Mouse (Mus musculus) adrenal gland, postnatal 36 days (tissue): ENCODE measurements around the gene Faim2. TPM values are rescaled to one million over a fixed set of nuclear protein-coding genes. Genes with fewer than 3 reads are reported as not detected.

ENCODE experiments used
- DNase-seq, 2 experiments: peaks; one replicate each; pipeline ENCODE4 v3.0.0; 2021; ENCODE audit warnings: mixed read lengths in 1 of 2
- total RNA-seq, 2 experiments: library from RNA; stranded (reverse); gene quantifications; 2 replicates each; pipeline ENCODE4 v1.2.3; 2021

Faim2 gene
- total RNA-seq, 2 experiments from 2014 or later: 17.8 to 23.5 TPM

GRCm38 (mm10) chr15:99509840-99510239 is 18.1 kb downstream of the Faim2 start:
- no peak for DNase-seq

- DNase-seq: peak; percentile 46 to 55
Measured at GRCm38 (mm10) chr15:99505324-99506095, 22.5 kb downstream of the Faim2 start.

DNA sequence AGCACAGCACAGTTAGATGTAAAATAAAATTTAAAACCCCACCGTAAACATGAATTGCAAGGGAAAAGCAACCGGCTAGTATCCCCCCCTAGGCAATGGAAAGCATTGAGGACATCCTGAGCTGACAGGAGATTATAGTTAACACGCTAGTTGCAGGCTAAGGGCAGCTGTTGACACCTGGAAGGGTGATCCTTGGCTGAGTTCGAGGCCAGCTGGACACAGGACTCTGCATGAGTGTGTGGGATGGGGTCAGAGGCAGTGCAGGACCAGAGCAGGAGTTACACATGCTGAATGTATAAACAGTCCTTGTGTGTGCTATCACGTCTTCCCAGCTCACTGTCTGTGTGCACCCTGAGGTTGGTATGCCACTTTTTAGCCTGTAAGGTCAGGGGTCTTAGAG is 24.7 kb downstream of the Faim2 start:
- no peak for DNase-seq

DNA sequence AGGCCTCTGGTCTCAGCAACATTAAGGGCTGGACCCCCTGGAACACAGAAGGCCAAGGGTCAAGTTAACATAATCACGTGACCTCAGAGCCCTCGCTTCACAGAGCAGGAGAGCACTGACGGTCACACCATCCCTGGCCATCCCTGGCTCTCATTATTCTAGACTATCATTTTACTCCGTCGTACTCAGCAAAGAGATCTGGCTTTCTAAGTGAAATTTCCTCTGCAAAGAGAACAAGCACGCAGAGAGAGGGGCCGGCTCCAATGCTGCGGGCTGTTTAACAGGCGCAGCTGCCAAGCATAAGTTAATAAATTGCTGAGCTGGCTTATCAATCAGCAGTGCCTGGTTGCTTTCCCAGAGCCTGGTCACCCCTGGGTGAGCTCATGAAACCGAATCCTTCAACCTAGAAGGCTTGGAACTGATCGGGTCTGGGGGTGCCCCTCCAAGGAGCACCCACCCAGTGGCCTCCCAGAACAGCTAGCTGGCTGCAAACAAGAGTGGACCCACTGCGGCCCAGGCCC is 25.6 kb downstream of the Faim2 start:
- DNase-seq: peak in 1 of 2 experiments; percentile 19

DNA sequence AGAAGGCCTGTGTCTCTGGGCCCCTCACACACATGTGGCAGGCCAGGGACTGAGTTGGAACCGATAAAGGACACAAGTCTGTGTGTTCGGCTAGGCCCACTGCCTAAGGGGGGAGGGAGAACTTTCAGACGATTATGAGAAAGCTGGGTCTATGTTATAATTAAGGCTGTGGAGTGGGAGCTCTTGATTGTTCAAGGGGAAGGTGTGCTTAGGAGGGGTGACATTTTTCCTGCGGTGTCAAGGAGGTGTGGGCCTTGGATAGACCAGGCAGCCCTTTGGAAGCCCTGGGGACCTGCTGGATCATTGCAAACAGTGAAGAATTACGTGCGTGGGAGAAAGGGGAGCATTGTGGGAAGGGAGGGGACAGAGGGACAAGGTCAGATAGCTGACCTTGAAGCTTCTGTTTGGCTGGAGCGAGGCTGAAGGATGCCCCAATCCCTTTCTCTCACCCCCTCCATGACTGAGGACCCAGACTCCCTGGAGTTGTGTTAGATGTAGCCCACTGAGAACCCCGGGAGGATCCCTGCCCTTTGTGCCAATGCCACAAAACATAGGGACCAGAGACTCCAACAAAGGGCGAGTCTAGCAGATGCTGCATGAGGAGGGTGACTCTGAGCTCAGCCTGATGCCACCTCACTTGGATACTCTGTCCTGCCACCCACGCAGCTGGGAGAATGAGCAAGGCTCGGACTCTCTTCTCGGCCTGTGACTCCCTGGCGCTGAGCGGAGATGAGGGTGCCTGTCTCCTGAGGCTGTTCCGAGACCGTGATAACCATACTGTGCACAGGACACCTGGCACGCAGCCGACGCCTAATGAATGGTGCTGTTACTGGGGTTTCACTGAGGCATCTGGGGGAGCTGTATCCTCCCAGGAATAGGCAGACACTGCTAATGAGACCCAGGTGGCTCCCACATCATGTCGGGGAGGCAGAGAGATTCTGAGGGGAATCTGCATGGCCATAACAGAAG is 26.4 kb downstream of the Faim2 start:
- peak; percentile 30 to 35 for DNase-seq

GRCm38 (mm10) chr15:99500320-99500719 is 27.6 kb downstream of the Faim2 start:
- no peak for DNase-seq

DNA sequence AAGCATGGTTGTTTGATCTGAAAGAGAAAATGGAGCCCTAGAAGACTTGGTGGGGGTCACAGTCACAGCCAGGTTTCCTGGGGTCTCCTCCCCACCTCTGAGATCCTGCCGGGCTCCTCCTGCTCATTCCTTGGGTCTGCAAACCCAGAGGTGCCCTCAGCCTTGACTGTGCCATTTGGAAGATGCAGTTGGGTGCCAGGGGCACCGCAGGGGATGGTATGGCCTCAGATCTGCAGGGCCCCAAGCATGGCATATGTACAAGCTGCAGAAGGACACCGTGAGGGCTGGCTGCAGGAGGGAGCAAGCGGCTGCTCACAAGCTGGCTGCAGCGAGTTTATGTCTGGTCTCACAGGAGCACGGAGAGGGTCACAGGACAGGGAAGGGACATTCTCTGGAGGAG is 28.2 kb downstream of the Faim2 start:
- no peak for DNase-seq

- DNase-seq: peak; percentile 74 to 78
Measured at GRCm38 (mm10) chr15:99498781-99499180, 29.2 kb downstream of the Faim2 start.

- DNase-seq: no peak
Measured at GRCm38 (mm10) chr15:99498356-99498755, 29.6 kb downstream of the Faim2 start.

GRCm38 (mm10) chr15:99497527-99498242 is 30.3 kb downstream of the Faim2 start:
- peak; percentile 76 to 82 for DNase-seq

GRCm38 (mm10) chr15:99497061-99497460 is 30.9 kb downstream of the Faim2 start:
- DNase-seq: peak; percentile 43 to 75

GRCm38 (mm10) chr15:99484745-99485144 is 43.2 kb downstream of the Faim2 start:
- DNase-seq: no peak

DNA sequence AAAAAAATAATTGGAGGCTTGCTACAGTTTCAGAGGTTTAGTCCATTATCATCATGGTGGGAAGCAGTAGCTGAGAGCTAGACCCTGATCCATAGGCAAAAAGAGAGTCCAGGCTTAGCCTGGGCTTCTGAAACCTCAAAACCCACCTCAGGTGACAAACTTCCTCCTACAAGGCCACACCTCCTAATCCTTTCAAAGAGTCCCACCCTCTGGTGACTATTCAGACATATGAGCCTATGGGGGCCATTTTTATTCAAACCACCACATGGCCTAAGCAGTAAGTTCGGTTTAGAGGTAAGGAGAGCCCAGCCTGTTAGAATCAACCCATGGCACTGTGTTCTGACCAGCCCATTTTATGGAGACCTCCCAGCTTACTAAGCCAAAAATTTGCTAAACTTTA is 52.2 kb downstream of the Faim2 start:
- no peak for DNase-seq

DNA sequence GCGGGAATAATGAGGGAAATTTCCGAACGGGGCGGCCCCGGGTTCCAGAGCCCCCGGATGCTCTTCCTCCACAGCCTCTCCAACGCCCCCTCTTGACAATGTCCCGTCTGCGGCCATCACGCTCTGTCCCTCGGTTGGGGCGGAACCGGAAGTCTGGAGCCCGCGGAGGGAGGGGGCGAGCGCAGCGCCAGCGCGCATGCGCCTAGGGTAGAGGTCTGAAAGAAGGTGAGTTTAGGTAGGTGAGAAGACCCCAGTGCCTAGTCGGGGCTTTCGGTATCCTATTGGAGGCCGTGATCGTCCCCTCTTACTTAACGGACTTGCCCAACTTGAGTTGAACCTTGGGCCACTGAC is 53.4 kb downstream of the Faim2 start, which contains the start of gene Bcdin3d:
Gene Bcdin3d (minus strand): TSS at position 155 of the 351 bp plus-strand sequence.
- DNase-seq: peak; percentile 90 to 93

DNA sequence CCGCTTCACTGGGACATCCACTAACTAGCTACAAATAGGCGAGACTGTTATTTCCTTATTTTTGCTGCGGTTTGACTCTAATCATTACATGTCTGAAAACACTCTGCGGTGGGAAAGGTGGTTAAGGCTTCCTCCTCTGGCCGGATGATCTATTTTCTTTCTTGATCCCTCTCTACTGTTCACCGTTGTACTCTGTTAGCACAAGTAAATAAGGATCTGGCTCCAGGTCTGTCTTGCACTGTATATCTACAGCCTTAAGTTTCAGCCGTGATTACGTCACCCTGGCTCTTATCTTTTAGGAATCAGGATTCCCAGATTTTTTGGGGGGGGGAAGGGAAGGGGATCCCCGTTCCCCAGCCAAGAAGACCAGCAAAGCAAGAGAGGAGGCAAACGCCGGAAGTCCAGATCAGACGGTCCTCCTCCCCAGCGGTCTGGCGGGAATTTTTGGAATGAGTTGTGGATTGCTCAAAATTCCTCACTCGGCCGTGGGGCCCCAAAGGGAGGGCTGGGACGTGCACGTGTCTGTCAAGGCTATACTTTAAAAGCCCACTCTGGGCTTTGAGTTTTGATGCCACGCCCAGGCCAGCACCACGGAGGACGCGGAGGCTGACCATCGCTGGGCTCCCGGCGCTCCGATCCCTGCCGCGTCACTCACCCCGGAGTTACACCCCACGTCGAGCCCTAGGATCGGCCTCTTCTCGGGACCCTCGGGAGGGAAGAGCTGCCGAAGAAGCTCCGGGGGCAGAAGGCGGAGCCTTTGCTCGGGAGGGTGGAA is 54.0 kb downstream of the Faim2 start:
- peak; percentile 76 to 81 for DNase-seq

DNA sequence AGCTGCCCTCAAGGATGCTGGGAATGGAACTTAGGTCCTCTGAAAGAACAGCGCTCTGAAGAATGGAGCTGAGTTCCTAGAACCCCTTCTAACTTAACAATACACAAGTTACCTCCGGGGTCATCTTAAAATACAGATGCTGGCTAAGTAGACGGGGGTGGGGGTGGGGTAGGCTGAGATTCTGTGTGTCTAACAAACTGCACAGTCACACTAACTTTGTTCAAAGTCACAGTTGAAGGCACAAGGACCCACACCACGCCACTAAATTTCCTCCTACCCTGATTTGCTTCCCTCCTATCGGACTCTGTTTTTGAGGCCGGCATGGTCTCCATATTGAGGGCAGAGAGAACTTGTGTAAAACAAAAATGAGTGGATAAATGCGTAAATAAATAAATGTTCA is 55.0 kb downstream of the Faim2 start:
- DNase-seq: no peak

DNA sequence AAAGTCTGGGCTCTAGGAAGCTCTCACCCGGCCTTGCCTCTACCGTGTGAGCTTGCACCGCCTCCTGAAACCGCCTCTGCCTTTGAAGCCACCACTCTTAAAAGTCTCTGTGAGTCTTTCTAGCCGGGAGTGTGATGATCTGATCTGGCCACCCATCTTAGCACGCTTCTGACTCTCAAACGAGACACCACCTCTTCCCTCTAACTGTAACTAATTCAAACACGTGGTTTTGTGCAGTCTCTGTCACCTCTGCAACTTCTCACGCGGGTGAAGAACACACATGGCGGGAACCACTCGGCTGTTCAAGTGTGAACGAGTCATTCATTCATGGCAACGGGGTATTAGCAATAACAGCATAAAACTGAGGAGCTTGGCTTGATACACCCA is 56.3 kb downstream of the Faim2 start:
- DNase-seq: no peak

DNA sequence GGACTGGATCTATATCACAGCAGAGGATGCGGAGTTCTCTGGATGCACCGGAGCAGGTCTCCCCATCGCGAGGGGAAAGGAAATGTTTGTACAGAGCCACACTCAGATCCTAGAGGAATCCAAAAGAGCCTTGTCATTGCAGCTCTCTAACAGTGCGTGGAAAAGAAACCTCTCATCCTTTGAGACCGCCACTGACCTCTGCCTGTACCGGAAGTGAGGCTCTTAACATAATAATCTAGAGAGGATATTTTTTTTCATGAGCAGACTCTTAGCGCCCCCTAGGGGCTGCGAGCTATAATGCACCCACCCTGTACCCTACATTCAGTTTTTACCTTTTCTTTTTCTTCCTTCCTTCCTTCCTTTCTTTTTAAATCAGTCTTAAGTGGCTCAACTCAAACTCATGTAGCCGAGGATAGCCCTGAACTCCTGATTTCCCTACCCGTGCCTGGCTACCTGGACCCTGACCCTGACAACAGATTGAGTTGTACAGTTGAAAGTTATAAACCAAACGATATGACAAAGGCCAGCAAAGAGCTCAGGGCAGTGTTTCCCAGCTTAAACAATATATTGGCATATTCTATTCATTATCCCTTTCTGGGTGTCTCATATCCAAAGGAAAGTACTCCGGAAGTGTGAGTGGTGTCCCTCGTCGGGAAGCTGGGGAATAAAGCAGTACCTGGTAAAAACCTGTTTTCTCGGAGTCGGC is 56.8 kb downstream of the Faim2 start:
- peak; percentile 53 to 73 for DNase-seq

DNA sequence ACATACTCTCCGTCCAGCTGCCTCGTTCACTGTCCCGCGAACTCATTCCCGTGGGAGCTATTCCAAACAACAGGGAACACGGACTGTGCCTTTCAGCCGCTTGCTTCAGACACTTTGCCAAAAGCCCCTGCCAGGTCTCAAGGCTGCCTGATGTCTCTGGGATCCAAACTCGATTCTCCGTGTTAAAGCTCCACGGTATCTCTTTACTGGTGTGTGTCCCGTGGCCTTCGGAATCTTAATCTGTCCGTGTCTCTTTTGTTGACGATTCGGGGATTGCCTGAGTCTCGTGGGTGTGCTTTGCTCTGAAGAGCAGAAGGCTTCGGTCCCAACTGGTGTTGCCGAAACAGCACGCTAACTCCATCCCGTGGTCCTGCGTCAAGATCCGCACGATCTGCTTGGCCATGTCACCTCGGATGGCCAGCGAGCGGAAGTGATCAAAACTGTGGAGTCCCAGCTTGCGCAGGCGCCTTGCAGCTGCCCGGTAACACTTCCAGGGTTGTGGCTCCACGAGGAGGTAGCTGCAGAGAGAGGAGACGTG is 57.7 kb downstream of the Faim2 start:
- no peak for DNase-seq

- no peak for DNase-seq
Measured at GRCm38 (mm10) chr15:99469736-99470135, 58.2 kb downstream of the Faim2 start.
